Mouse (Mus musculus): Measurements from ENCODE around the gene Fbxw5.

- TF ChIP-seq CTCF (IDR thresholded peaks at IDR 0.05; ENCODE audit: control insufficient read depth, insufficient read depth, low read length) (no peak), POLR2A (IDR thresholded peaks at IDR 0.05; ENCODE audit: borderline replicate concordance, control insufficient read depth, low read depth, low read length) (no peak)
These were observed 40.0 kb downstream of the Fbxw5 start for GRCm38 (mm10) chr2:25540541-25540948.

All from bone marrow, adult 2 months (tissue).